Mouse (Mus musculus) CH12.LX (cell line): ENCODE measurements at regions not wholly inside any gene's neighbourhood (a gene's known extent, or its start where the extent isn't known, plus 50 kb on each side); places are given as distances from the start of the nearest gene placed in this dataset.

Source experiments
- CTCF ChIP-seq, 2 experiments: IDR thresholded peaks in 1 of 2; conservative IDR thresholded peaks in 1 of 2; 2 replicates each; pipeline ENCODE4 v1.5.1; 2011 to 2012; ENCODE audit warnings: low read depth in 2 of 2, low read length in 2 of 2, improper control_type of control experiment in 1 of 2, inconsistent platforms in 1 of 2, mild to moderate bottlenecking in 1 of 2, moderate library complexity in 1 of 2
- ETS1 ChIP-seq: conservative IDR thresholded peaks from 2 replicates; pipeline ENCODE4 v1.6.1; 2012; ENCODE audit warnings: low read depth, mild to moderate bottlenecking, inconsistent platforms, low read length, improper control_type of control experiment, moderate library complexity
- ZNF384 ChIP-seq: IDR thresholded peaks from 2 replicates; pipeline ENCODE4 v1.6.1; 2012; ENCODE audit warnings: low read depth, low read length, improper control_type of control experiment, inconsistent platforms

DNA sequence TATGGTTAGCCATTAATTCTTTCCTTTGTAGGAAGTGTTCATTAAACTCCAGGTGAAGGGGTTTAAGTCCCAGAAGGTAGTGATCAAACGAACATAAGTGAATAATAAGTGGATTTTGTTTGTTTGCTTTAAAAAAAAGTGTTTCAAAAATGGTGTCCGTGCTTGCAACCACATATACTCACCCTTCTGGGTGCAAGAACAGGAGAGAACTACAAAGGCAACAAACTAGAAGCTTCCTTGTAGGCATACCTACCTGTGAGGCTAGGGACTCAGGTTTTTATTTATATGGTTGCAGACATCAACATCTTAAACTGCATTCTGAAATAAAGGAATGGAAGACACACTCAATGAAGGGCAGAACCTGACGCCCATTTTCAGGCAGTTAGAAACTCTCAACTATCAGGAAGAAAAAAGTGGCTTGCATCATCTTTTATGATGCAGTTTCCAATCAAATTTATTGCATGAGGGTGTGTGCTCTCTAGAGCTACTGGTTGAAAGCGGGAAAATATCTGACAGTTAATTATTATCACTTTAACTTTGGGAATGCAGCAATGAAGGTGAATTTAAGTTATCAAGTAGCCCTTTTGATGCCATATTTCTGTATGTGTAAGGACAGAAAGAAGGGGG, 117.1 kb downstream of the Csl start:
- TF ChIP-seq ZNF384 (no peak), ETS1 (no peak), CTCF (conservative IDR thresholded peaks at IDR 0.05 in 1 of 2, IDR thresholded peaks at IDR 0.05 in 1 of 2; ENCODE audit: low read depth in 2 of 2, low read length in 2 of 2) (no peak)
